Mouse (Mus musculus): ENCODE measurements around the gene Dnmt3b. TPM values are rescaled to one million over a fixed set of nuclear protein-coding genes. Genes with fewer than 3 reads are reported as not detected.

Dnmt3b gene
- total RNA-seq (2021): 1 to 10 TPM in 1 of 2 experiments, under 1 TPM in 1; 0.85 to 1.5 TPM

DNA sequence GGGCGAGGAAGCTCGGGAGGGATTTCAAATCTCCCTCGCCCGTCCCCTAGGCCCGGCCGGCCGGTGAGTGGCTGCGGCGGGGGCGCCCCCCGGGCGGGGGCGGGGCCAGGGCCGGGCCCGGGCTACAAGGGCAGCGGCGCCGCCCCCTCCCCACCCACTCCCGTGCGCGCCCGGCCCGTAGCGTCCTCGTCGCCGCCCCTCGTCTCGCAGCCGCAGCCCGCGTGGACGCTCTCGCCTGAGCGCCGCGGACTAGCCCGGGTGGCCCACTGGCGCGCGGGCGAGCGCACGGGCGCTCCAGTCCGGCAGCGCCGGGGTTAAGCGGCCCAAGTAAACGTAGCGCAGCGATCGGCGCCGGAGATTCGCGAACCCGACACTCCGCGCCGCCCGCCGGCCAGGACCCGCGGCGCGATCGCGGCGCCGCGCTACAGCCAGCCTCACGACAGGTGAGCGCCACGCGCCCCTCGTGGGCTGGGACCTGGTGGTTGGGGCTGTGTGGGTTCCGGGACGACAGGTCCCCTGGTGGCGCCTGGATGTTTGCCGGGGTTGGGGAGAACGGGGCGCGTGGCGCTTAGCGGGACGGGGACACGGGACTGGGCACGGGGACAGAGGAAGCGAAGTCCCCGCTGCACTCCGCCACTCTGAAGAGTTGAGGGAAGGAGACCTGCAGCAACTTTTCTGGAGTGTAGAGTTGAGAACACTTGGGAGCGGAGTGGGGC, at the start of gene Dnmt3b:
Gene Dnmt3b, plus strand, starts transcription at position 153 of the 716 bp plus-strand sequence.
- intact Hi-C loops (cut with DNase I): no loop called here
- DNase-seq (ENCODE audit: low spot score in 2 of 2): peak; percentile 33 to 59

DNA sequence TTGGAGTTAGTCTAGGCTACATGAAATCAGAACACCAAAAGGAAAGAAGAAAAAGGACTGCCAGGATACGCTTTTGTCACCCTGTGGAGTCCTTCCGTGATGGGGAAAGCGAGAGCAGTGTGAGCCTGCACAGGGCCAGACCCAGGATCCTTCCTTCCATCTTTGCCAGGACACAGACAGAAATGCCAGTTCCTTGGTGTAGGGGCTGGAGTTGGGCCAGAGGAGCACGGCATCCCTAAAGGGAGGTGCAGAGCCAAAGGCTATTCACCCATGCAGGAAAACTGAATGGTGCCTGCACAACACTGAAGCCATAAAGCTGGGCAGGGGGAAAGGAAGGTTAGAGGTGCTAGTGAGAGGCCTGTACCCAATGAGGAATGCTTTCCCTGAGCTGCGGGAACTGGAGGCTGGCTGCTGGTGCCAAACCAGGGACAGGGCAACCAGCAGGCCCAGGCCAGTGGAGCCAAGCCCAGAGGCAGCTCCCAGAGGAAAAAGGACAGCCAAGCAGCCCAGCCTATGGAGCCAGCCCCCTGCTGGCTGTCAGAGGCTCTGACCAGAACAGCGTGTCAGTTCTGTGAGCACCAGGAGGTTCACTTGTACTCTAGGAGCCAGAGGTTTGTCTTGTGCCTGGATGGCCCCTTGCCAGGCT, 49.1 kb upstream of the Dnmt3b start:
- intact Hi-C loops (cut with DNase I): no loop called here
- peak; percentile 22 to 29 for DNase-seq (ENCODE audit: low spot score in 2 of 2)

DNA sequence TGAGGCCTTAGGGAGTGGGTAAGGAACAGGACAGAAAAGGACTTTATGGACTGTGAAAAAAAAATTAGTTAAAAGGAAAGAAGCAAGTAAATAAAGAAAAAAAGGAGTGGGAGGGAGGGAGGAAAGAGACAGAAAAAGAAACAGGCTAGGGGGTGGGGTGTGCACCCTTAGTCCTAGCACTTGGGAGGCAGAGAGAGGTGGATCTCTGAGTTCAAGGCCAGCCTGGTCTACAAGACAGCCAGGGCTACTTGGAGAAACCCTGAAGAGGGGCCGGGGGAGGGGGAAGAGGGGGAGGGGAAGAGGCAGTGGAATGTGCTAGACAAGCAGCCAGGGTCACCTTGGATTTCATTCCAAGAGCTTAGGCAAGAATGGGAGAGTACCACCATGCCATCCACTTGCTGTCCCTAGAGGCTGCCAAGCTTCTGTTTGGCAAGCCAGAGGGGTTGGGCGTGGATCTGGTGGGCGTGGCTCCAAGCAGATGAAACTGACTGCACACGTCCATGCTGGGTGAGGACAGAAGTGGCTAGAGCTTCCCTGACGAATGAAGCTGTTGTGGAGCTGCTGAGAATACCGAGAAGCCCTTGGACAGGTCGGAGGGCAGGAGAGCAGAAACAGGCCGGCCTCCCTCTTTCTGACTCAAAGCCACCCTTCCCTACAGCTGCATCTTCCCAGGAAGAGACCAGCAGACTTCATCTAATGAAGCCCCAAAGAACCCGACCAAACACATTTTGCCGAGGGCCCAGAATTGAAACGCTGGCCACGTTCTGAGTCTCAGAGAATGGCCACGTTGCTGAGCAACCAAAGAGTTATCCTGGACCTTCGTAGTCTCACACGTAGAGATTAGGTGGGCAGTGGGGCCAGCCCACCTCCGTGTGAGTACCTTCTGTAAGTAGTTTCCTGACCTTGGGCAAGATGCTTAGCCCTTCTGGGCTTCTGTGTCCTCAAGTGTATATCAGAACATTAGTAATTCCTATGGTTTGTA, 48.3 kb upstream of the Dnmt3b start:
- DNase-seq (ENCODE audit: low spot score in 2 of 2): no peak
- intact Hi-C loops (cut with DNase I): no loop called here

DNA sequence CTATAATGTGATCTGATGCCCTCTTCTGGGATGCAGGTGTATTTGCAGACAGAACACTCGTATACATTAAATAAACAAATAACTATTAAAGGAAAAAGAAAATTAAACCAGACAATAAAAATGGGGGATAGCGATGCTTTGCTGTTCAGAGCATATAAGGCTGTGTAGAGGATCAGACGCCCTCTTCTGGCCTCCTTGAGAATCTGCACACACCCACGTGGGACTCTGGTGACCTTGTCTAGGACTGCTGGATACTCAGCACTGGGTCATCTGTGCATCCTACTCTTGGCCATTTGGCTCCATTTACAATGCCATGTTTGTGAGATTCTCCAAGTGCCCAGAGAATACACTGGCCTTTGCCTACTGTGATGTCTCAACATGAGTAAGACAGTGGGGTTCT, 45.5 kb upstream of the Dnmt3b start:
- intact Hi-C loops (cut with DNase I): no loop called here
- no peak for DNase-seq (ENCODE audit: low spot score in 2 of 2)

DNA sequence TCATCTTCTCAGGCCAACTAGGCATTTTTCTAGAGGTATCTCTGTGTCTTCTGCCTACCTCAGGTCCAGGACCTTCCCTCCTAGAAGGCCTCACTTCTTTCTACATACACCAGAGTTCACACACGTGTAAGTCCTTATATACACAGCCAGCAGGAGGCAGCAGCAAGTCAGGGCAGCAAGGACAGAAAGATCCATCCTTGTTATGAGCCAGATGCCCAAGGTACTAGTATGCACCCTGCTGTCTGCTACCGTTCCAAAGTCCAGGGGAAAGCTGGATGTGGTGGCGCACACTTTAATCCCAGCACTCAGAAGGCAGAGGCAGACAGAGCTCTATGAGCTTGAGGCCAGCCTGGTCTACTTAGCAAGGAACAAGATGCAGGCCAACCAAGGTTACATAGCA, 42.8 kb upstream of the Dnmt3b start:
- intact Hi-C loops (cut with DNase I): no loop called here
- no peak for DNase-seq (ENCODE audit: low spot score in 2 of 2)

DNA sequence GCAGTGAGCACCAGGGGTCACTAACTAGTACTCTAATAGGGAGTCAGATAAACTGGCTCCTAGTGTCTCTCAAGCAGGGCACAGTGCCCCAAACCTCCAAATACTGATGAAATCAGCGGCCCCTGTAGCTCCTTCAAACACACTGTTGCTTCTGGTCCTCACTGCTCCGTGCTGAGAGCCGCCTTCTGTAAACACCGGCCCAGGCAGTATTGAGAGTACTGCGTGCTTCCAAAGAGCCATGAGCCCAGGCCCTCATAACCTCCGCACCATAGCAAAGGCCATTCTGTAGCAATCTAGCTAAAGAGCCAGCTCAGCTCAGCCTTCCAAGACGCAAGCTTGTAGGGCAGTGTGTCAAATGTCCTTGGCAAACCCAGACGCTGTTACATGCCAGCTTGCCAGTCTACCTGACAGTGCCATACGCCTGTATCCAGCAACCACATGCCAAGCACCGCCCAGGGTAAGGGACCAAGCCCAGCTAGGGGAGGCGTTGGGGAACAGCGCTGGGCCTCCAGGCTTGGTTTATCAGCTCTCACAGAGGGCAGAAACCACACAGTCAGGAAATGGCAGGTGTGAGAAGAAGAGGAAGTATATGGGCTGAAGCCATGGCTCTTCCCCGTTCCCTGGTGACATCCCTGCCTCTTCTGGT, 41.3 kb upstream of the Dnmt3b start:
- DNase-seq (ENCODE audit: low spot score in 2 of 2): no peak
- intact Hi-C loops (cut with DNase I): no loop called here

DNA sequence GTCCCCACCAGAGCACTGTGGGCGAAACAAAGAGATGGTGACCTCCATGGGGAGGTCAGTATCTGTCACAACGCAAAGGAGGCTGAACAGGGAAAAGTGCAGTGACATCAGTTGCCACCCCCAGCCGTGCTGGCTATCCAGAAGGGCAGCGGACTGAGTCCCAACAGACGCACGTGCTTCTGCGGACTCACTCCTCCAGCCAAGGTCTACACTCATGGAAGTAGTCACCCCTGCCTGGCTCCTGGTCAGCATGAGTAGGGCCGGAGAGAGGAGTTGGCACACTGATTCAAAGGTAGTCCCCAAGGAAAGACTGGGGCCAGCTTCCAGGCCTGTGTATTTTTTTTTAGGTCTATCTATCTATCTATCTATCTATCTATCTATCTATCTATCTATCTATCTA, 40.2 kb upstream of the Dnmt3b start:
- intact Hi-C loops (cut with DNase I): no loop called here
- no peak for DNase-seq (ENCODE audit: low spot score in 2 of 2)

DNA sequence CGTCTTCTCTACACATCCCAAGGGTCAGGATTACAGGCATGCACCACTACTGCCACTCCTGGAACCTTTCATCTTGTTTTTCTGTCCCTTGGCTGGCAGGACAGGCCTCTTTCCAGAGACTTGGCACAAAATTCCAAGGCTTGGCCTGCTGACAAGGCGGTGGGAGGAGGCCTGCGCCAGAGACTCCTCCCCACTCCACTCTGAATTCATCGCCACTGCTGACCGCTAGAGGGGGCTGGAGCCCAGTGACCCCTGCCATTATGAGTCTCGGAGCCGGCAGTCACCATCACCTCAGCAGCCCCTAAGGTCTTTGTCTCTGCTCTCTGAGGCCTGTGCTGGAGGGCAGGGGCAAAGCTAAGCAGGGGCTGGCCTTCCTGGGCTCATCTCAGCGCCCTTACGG, 39.7 kb upstream of the Dnmt3b start:
- DNase-seq (ENCODE audit: low spot score in 2 of 2): peak; percentile 67 to 78
- intact Hi-C loops (cut with DNase I): no loop called here

DNA sequence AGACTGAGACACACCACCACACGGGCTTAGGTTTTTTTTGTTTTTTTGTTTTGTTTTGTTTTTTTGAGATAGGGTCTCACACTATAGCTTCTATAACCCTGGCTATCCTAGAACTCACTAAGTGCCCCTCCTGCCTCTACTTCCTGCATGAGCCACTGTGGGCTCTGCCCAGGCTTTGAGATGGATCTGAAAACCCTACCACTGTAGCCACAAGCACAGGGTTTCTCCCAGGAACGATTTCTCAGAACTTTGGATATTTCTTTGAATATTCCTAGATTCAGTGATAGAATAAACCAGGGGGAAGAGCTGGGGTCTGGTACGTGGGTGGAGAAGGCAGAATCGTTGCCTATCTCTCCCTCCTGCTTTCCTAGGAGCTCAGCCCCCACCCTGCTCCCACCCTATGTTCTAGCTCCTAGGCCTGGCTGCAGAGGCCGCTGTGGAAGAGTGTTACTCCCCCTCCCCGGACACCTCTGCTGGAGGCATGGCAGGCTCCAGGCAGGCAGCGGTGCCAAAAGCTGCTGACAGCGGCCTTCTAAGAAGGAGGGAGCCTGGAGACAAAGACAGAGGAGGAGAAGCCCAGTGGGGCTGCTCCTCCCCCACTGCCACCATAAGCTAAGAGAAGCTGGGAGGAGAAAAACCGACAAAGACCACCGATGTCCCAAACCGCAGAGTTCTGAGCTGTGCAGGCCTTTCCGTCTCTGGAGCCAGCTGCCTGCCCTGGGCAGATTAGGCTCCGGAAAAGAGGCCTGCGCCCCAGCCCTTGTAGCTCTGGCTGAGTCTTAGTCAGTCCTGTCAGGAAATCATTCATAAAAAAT, 38.6 kb upstream of the Dnmt3b start:
- intact Hi-C loops (cut with DNase I): no loop called here
- no peak for DNase-seq (ENCODE audit: low spot score in 2 of 2)

DNA sequence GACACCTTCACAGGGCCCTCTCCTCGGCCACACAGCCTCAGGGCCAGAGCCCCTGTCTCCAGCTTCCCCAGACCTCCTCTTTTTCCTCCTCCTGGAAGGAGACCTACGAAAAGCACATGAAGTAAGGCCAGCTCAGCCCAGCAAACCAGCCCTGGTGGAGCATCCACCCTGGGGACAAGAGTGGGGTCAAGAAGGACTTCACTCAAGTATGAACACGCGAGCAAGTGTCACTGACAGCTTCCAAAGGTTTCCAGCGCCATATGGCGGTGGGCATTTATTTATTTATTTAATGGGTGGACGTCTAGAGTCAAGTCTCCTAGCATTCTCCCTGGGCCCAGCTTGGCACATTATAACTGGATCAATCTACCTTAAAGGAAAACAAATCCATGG, 38.0 kb upstream of the Dnmt3b start:
- DNase-seq (ENCODE audit: low spot score in 2 of 2): no peak
- intact Hi-C loops (cut with DNase I): no loop called here

GRCm38 (mm10) chr2:153611743-153612142, 37.5 kb upstream of the Dnmt3b start:
- DNase-seq (ENCODE audit: low spot score in 2 of 2): no peak
- intact Hi-C loops (cut with DNase I): no loop called here

DNA sequence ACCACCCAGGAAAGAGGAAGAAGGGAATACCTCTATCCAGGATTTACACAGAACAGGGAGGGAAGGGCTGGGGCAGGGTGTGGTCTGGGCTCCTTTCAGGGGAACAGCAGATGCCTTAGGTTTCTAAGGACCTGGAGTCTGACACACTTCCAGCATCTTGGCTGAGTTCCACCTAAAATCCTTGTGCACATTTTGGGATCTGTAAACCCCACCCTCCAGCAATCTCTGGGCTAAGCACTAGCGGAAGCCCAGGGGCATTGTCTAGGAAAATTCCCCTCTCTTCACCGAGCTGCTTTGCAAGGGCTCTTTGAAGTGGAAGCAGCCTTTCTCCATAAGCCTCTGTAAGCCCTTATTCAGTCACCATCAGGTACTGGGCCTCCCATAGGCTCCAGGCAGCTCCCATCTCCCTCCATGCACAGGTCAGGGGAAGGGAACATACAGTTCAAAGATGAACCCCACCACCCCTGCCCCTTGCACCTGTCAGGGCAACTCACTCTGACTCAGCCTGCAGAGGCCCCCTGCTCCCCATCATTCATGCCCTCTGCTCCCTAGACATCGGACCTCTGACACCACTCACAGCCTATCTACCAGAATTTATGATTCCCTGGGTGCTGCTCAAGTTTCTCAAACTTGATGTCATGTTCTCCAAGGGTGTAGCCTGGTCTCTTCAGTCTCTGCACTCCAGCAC, 36.5 kb upstream of the Dnmt3b start:
- intact Hi-C loops (cut with DNase I): no loop called here

DNA sequence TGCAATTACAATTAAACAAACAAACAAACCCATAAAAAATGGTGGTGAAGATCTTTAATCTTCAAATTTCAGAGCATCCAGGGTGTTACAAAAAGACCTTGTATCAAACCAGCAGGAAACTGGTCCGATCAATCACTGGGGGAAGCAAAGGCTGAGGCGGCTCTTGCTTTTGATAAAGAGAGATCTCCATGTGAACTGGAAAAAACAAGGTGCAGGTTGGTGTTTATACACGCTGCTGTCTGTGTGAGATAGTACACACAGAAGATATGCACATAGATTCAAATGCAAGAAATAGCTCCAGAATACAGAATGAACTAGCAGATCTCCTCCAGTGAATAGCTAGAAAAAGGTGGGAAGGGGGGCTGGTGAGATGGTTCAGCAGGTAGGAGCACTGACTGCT, 32.4 kb upstream of the Dnmt3b start:
- no peak for DNase-seq (ENCODE audit: low spot score in 2 of 2)
- intact Hi-C loops (cut with DNase I): no loop called here

More for the DNA sequence above, 36.5 kb upstream of the Dnmt3b start:
- no peak for DNase-seq (ENCODE audit: low spot score in 2 of 2)

DNA sequence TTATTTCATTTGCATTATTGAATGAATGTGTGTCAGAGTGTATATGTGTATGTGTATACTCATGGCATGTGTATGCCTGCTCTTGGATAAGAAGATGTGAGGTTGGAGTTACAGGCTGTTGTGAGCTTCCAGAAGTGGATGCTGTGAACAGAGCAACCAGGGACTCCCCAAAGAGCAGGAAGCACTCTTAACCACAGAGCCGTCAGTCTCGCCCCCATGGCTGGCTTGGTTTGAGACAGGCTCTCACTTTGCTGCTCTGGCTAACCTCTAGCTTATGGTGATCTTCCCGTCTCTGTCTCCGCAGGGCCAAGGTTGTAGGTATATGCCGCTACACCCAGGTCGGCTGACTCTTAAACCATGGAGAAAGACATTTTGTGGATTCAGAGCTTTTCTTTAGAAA, 30.8 kb upstream of the Dnmt3b start:
- DNase-seq (ENCODE audit: low spot score in 2 of 2): no peak
- intact Hi-C loops (cut with DNase I): no loop called here

- DNase-seq (ENCODE audit: low spot score in 2 of 2): no peak
- intact Hi-C loops (cut with DNase I): no loop called here
Measured at GRCm38 (mm10) chr2:153618889-153619288, 30.4 kb upstream of the Dnmt3b start.

- intact Hi-C loops (cut with DNase I): no loop called here
- DNase-seq (ENCODE audit: low spot score in 2 of 2): no peak
Measured at GRCm38 (mm10) chr2:153622449-153622848, 26.8 kb upstream of the Dnmt3b start.

- DNase-seq (ENCODE audit: low spot score in 2 of 2): no peak
- intact Hi-C loops (cut with DNase I): no loop called here
Measured at GRCm38 (mm10) chr2:153630950-153631349, 18.3 kb upstream of the Dnmt3b start.
